20 mouse cellular contexts compared by ENCODE assay signal in the genomic region with DNA sequence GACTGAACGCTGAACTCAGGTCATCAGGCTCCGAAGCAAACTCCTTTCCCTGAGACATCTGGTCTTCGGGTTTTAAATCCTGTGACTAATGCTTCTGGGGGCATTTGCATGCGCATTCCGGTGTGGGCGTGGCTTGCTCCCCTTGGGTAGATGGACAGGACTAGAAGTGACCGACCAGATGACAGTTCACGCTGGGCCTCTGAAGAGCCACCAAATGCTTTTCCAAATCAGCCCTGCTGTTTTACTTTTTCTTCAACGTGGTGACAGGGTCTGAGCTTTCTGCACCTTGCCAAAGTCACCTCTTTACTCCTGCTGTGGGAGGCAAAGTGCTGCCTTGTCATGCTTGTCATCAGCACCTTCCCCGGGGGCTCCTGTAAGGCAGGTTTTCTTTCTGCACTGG. TPM values are rescaled to one million over a fixed set of nuclear protein-coding genes. Genes with fewer than 3 reads are reported as not detected.
DNase-seq lines count a peak whose midpoint lies in the region; ATAC-seq and TF ChIP-seq lines count a peak whose summit lies in the region.
"Had no signal": no experiment of that assay in that cellular context is flagged by ENCODE, and none has a peak within 500 bp of the region (broad histone marks: within the 10 kb centered on the region; RNA-seq: fewer than 3 reads in every experiment).

No protein-coding gene starts in this region.

- no peaks in the 10 kb centered on the region for H3K36me3 ChIP-seq in hindbrain, embryonic 11.5 days (ENCODE audit: control insufficient read depth, insufficient read depth, low read length)
- no peaks in the 10 kb centered on the region for H3K36me3 ChIP-seq in hindbrain, postnatal 0 days (ENCODE audit: insufficient read depth, low read length)
- H3K36me3 ChIP-seq in embryonic facial prominence, embryonic 11.5 days (replicated peaks; ENCODE audit: control insufficient read depth, insufficient read depth, low read depth, low read length): no peaks in the 10 kb centered on the region
- H3K36me3 ChIP-seq: embryonic facial prominence, embryonic 15.5 days; forebrain, embryonic 12.5 days; hindbrain, embryonic 12.5 days; limb, embryonic 12.5 days had no signal

- TF ChIP-seq CTCF in hindbrain, postnatal 0 days (IDR thresholded peaks at IDR 0.05; ENCODE audit: low read depth): no peak

- WGBS in hindbrain, embryonic 11.5 days: 23% methylated on average over 10 of the region's 10 CpGs
- 16% methylated on average over 10 of the region's 10 CpGs for WGBS in hindbrain, postnatal 0 days
- 22% methylated on average over 10 of the region's 10 CpGs for WGBS in embryonic facial prominence, embryonic 11.5 days

- no peak overlapping the region for H3K27ac ChIP-seq in hindbrain, embryonic 11.5 days (ENCODE audit: low read depth, low read length)
- no peak overlapping the region for H3K27ac ChIP-seq in hindbrain, postnatal 0 days
- H3K27ac ChIP-seq in embryonic facial prominence, embryonic 11.5 days (replicated peaks; ENCODE audit: low read depth, low read length): no peak overlapping the region
- H3K27ac ChIP-seq: embryonic facial prominence, embryonic 15.5 days; forebrain, embryonic 12.5 days; hindbrain, embryonic 12.5 days; limb, embryonic 12.5 days had no signal

- H3K9ac ChIP-seq in hindbrain, embryonic 11.5 days (ENCODE audit: low read depth, low read length): no peak overlapping the region
- no peak overlapping the region for H3K9ac ChIP-seq in hindbrain, postnatal 0 days (replicated peaks; ENCODE audit: low read length)
- H3K9ac ChIP-seq in embryonic facial prominence, embryonic 11.5 days (replicated peaks; ENCODE audit: low read length): no peak overlapping the region
- H3K9ac ChIP-seq: embryonic facial prominence, embryonic 15.5 days; forebrain, embryonic 12.5 days; hindbrain, embryonic 12.5 days; limb, embryonic 12.5 days had no signal

- H3K4me3 ChIP-seq in hindbrain, embryonic 11.5 days (ENCODE audit: low read depth, low read length): no peak overlapping the region
- no peak overlapping the region for H3K4me3 ChIP-seq in hindbrain, postnatal 0 days (ENCODE audit: low read length)
- no peak overlapping the region for H3K4me3 ChIP-seq in embryonic facial prominence, embryonic 11.5 days (ENCODE audit: low read depth, low read length)
- H3K4me3 ChIP-seq: embryonic facial prominence, embryonic 15.5 days; forebrain, embryonic 12.5 days; hindbrain, embryonic 12.5 days; limb, embryonic 12.5 days had no signal

- ATAC-seq in hindbrain, embryonic 11.5 days (ENCODE audit: low FRiP score): no peak
- ATAC-seq in hindbrain, postnatal 0 days: no peak
- no peak for ATAC-seq in embryonic facial prominence, embryonic 11.5 days (replicated peaks; ENCODE audit: insufficient number of reproducible peaks, low FRiP score, low TSS enrichment, low read depth)
- ATAC-seq: intestine, postnatal 0 days had no signal

- no peaks in the 10 kb centered on the region for H3K4me1 ChIP-seq in hindbrain, embryonic 11.5 days (replicated peaks; ENCODE audit: control insufficient read depth, insufficient read depth, low read length)
- H3K4me1 ChIP-seq in hindbrain, postnatal 0 days (ENCODE audit: insufficient read depth, low read length): no peaks in the 10 kb centered on the region
- H3K4me1 ChIP-seq in embryonic facial prominence, embryonic 11.5 days (ENCODE audit: control insufficient read depth, insufficient read depth, low read length): no peaks in the 10 kb centered on the region

- no peaks in the 10 kb centered on the region for H3K9me3 ChIP-seq in hindbrain, embryonic 11.5 days (ENCODE audit: control insufficient read depth, low read length)
- no peaks in the 10 kb centered on the region for H3K9me3 ChIP-seq in hindbrain, postnatal 0 days (ENCODE audit: low read length)
- no peaks in the 10 kb centered on the region for H3K9me3 ChIP-seq in embryonic facial prominence, embryonic 11.5 days (replicated peaks; ENCODE audit: control insufficient read depth, low read length)
- H3K9me3 ChIP-seq: embryonic facial prominence, embryonic 15.5 days; forebrain, embryonic 12.5 days; hindbrain, embryonic 12.5 days; limb, embryonic 12.5 days had no signal

- H3K4me2 ChIP-seq in hindbrain, embryonic 11.5 days (replicated peaks; ENCODE audit: low read depth, low read length): no peak overlapping the region
- no peak overlapping the region for H3K4me2 ChIP-seq in hindbrain, postnatal 0 days (ENCODE audit: low read depth, low read length)
- no peak overlapping the region for H3K4me2 ChIP-seq in embryonic facial prominence, embryonic 11.5 days (ENCODE audit: low read depth, low read length)
- H3K4me2 ChIP-seq: embryonic facial prominence, embryonic 15.5 days; forebrain, embryonic 12.5 days; hindbrain, embryonic 12.5 days; limb, embryonic 12.5 days had no signal

- peak; percentile 64 for DNase-seq in embryo, embryonic 10 days (ENCODE audit: low spot score)
- DNase-seq in embryo, embryonic 9.5 days (ENCODE audit: extremely low spot score): no peak
- DNase-seq in hindbrain, embryonic 11.5 days (ENCODE audit: low spot score): peak; percentile 25
- no peak for DNase-seq in hindbrain, postnatal 0 days (ENCODE audit: low spot score)
- DNase-seq in 3134 (ENCODE audit: extremely low read depth, insufficient read length, low spot score): peak; percentile 41
- peak; percentile 18 for DNase-seq in embryonic facial prominence, embryonic 11.5 days (ENCODE audit: low spot score)
- no peak for DNase-seq in frontal cortex, adult 2 months (ENCODE audit: extremely low spot score in 1 of 2, low spot score in 1 of 2)
- no peak for DNase-seq in ovary, postnatal 14 days (ENCODE audit: low spot score)
- DNase-seq: adrenal gland, adult 8-10 months; cerebellum, adult 9-11 months; gastrocnemius, postnatal 10 days; kidney, postnatal 14 days; lung, postnatal 36 days; right cerebral cortex, postnatal 25 days had no signal

- no peaks in the 10 kb centered on the region for H3K27me3 ChIP-seq in hindbrain, embryonic 11.5 days (ENCODE audit: control insufficient read depth, insufficient read depth, low read length)
- H3K27me3 ChIP-seq in hindbrain, postnatal 0 days (ENCODE audit: insufficient read depth, low read length): no peaks in the 10 kb centered on the region
- no peaks in the 10 kb centered on the region for H3K27me3 ChIP-seq in embryonic facial prominence, embryonic 11.5 days (ENCODE audit: control insufficient read depth, insufficient read depth, low read length)
- H3K27me3 ChIP-seq: embryonic facial prominence, embryonic 15.5 days had no signal

RNA-seq across cellular contexts. Expression of a gene that starts 13.8 kb away (rescaled TPM):
- polyA plus RNA-seq in hindbrain, embryonic 11.5 days (2014; fragmentation: Nextera tagmentation; extraction: Ambion mirVana): 0.08 and 0.28 TPM in 2 replicates
- 0.04 TPM in 1 of 2 replicates, not detected in the other for total RNA-seq in hindbrain, postnatal 0 days (2014; rRNA removed)
- polyA plus RNA-seq in hindbrain, postnatal 0 days (2015; fragmentation: Nextera tagmentation; extraction: Ambion mirVana): 0.42 and 0.48 TPM in 2 replicates
- 0.13 TPM in 1 of 2 replicates, not detected in the other for polyA plus RNA-seq in embryonic facial prominence, embryonic 11.5 days (2014; fragmentation: Nextera tagmentation; extraction: Ambion mirVana)
- 0.15 and 0.18 TPM in 2 replicates for polyA plus RNA-seq in frontal cortex, adult 2 months (2012; rRNA removed)
- total RNA-seq: adrenal gland, adult 8-10 months; gastrocnemius, postnatal 10 days had no signal
- polyA plus RNA-seq: limb, embryonic 12.5 days had no signal

RNA-seq across cellular contexts. Expression of a gene that starts 13.9 kb away (rescaled TPM):
- 76.9 and 78.7 TPM in 2 replicates for polyA plus RNA-seq in hindbrain, embryonic 11.5 days (2014; fragmentation: Nextera tagmentation; extraction: Ambion mirVana)
- total RNA-seq in hindbrain, postnatal 0 days (2014; rRNA removed): 127 and 144 TPM in 2 replicates
- 114 and 126 TPM in 2 replicates for polyA plus RNA-seq in hindbrain, postnatal 0 days (2015; fragmentation: Nextera tagmentation; extraction: Ambion mirVana)
- 39.6 and 45.2 TPM in 2 replicates for polyA plus RNA-seq in embryonic facial prominence, embryonic 11.5 days (2014; fragmentation: Nextera tagmentation; extraction: Ambion mirVana)
- 36.3 and 38.5 TPM in 2 replicates for polyA plus RNA-seq in frontal cortex, adult 2 months (2012; rRNA removed)

RNA-seq across cellular contexts. Expression of a gene that starts 16.2 kb away (rescaled TPM):
- 10.1 and 11.9 TPM in 2 replicates for polyA plus RNA-seq in hindbrain, embryonic 11.5 days (2014; fragmentation: Nextera tagmentation; extraction: Ambion mirVana)
- 19.8 and 29.7 TPM in 2 replicates for total RNA-seq in hindbrain, postnatal 0 days (2014; rRNA removed)
- polyA plus RNA-seq in hindbrain, postnatal 0 days (2015; fragmentation: Nextera tagmentation; extraction: Ambion mirVana): 7.9 and 9.4 TPM in 2 replicates
- polyA plus RNA-seq in embryonic facial prominence, embryonic 11.5 days (2014; fragmentation: Nextera tagmentation; extraction: Ambion mirVana): 10.3 and 11.0 TPM in 2 replicates
- polyA plus RNA-seq in frontal cortex, adult 2 months (2012; rRNA removed): 15.3 and 16.3 TPM in 2 replicates

RNA-seq across cellular contexts. Expression of a gene that starts 23.7 kb away (rescaled TPM):
- 0.13 TPM in 1 of 2 replicates, not detected in the other for polyA plus RNA-seq in hindbrain, embryonic 11.5 days (2014; fragmentation: Nextera tagmentation; extraction: Ambion mirVana)
- total RNA-seq in hindbrain, postnatal 0 days (2014; rRNA removed): 0.63 and 1.0 TPM in 2 replicates
- polyA plus RNA-seq in hindbrain, postnatal 0 days (2015; fragmentation: Nextera tagmentation; extraction: Ambion mirVana): 0.11 TPM in 1 of 2 replicates, not detected in the other
- 0.17 TPM in 1 of 2 replicates, not detected in the other for polyA plus RNA-seq in embryonic facial prominence, embryonic 11.5 days (2014; fragmentation: Nextera tagmentation; extraction: Ambion mirVana)
- 0.08 TPM in 1 of 2 replicates, not detected in the other for polyA plus RNA-seq in frontal cortex, adult 2 months (2012; rRNA removed)
- total RNA-seq: adrenal gland, adult 8-10 months; gastrocnemius, postnatal 10 days had no signal
- polyA plus RNA-seq: liver, embryonic 16.5 days had no signal

RNA-seq across cellular contexts. Expression of a gene that starts 30.3 kb away (rescaled TPM):
- polyA plus RNA-seq in hindbrain, embryonic 11.5 days (2014; fragmentation: Nextera tagmentation; extraction: Ambion mirVana): 64.8 and 84.4 TPM in 2 replicates
- total RNA-seq in hindbrain, postnatal 0 days (2014; rRNA removed): 52.9 and 90.6 TPM in 2 replicates
- polyA plus RNA-seq in hindbrain, postnatal 0 days (2015; fragmentation: Nextera tagmentation; extraction: Ambion mirVana): 42.6 and 44.9 TPM in 2 replicates
- polyA plus RNA-seq in embryonic facial prominence, embryonic 11.5 days (2014; fragmentation: Nextera tagmentation; extraction: Ambion mirVana): 103 and 106 TPM in 2 replicates
- polyA plus RNA-seq in frontal cortex, adult 2 months (2012; rRNA removed): 65.4 and 70.7 TPM in 2 replicates

Comparison
In these comparisons a context has a peak if more than half of its experiments do, and no peak if none do; other contexts are left out.
1. DNase-seq: peak in embryo, embryonic 10 days (single experiment), hindbrain, embryonic 11.5 days (single experiment), 3134 (single experiment) and embryonic facial prominence, embryonic 11.5 days (single experiment); none in embryo, embryonic 9.5 days (single experiment), hindbrain, postnatal 0 days (single experiment), frontal cortex, adult 2 months (0 of 2) and ovary, postnatal 14 days (single experiment).